Mouse (Mus musculus) right cerebral cortex, adult 2 months (tissue): Measurements from ENCODE around the gene Agpat4.

Experiments
- DNase-seq, 2 experiments: peaks; one replicate each; pipeline ENCODE4 v3.0.0; 2021 to 2022; ENCODE audit warnings: low spot score in 2 of 2

Gene Agpat4

GRCm38 (mm10) chr17:12118561-12118925, at the start of gene Agpat4:
TSS of gene Agpat4 (plus strand) at chr17:12118704.
- DNase-seq = peak; percentile 28 to 40

DNA sequence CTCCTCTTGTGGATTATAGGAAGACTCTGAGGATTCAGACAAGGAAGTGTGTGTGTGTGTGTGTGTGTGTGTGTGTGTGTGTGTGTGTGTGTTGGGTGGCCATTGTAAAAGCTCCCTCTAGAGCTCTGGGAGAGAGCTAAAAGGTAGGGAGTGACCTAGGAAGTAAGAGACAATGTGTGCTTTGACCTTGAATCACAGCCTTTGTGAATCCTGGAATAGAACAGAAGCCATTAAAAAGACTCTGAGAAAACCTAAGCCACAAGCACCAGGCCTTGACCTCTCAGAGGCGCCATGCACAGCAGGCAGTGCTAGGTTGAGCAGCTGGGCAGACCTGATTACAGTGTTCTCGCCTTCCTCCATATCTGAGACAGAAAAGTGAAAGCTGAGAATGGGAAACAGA, 41.7 kb upstream of the Agpat4 start:
- DNase-seq = no peak

DNA sequence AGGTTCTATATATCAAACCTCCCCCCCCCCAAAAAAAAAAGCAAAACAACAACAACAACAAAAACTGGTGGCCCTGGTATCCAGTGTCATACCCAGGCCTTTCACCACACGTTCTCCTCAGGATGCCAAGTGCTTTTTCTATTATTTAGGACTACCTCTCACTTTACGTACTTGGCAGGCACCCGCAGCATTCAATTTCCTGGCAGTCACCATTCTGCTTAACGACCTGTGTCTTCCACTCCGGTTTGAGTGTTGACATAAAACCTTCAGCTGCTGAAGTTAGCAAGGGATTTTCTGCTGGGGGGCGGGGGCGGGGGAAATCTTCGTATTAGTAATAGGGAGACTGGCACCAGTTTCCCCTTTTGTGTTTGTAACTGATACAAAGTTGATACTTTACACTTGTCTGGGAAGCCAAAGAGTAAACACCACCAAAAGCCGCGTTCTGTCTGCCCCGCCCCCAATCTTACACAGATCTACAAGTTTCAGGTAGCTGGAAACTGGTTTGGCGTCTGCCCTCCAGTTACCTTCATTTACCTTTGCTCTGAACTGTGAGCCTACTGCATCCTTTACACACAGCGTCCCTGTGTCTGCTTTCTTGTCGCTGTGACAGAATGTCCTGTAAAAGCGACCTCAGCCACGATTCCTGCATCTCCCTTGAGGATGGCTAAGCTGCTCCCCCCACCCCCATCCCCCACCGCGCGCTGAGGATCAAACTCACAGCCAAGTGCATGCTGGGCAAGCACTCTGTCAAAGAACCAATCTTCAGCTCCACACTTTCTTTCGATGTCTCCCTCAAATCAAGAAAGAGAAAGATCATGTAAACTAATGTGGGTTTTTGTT, 37.6 kb upstream of the Agpat4 start:
- no peak for DNase-seq

DNA sequence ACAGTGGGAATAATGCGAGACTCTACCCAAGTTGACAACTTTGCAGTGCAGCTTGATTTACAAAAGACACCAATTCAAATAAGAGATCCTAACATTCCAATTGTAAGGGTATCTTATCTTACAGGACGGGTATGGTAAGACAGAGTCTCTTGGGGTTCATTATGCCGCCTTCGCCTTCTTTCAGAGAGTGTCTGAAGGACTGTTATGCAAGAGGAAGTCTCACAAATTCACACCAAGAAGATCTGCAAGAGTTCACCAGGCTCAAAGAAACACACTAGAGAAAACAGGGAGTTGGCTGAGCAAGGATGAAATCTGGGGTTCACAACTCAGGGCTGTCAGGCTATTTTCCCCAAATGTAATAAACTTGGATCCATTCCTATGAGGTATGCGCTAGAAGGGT, 36.3 kb upstream of the Agpat4 start:
- no peak for DNase-seq

GRCm38 (mm10) chr17:12090261-12090927, 28.1 kb upstream of the Agpat4 start:
- no peak for DNase-seq

- no peak for DNase-seq
Observed at GRCm38 (mm10) chr17:12092901-12093564, 25.5 kb upstream of the Agpat4 start.

GRCm38 (mm10) chr17:12094016-12094415, 24.5 kb upstream of the Agpat4 start:
- DNase-seq = no peak

- DNase-seq = peak in 1 of 2 experiments; percentile 18
Observed at GRCm38 (mm10) chr17:12094827-12095590, 23.5 kb upstream of the Agpat4 start.

GRCm38 (mm10) chr17:12099415-12099814, 19.1 kb upstream of the Agpat4 start:
- DNase-seq = no peak

DNA sequence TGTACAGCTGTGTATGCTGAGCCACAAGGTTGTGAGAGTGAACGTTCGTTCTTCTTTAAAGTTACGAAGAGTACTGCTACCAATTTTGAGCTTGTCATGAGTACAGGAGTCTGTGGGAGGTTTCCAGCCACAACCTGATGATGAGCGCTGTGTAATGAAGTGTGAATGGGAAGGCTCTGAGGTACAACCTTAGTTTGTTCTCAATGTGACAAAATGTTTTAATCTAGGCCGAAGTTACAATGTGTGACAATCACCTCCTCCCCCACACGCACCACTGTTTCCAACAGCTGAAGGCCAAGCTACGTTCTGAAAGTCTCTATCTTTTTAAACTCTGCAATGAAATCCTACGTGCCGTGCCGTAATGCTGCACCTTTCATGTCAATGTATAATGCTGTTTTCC, 16.2 kb upstream of the Agpat4 start:
- no peak for DNase-seq

GRCm38 (mm10) chr17:12103781-12104180, 14.7 kb upstream of the Agpat4 start:
- DNase-seq = no peak

GRCm38 (mm10) chr17:12104245-12104644, 14.3 kb upstream of the Agpat4 start:
- DNase-seq = no peak

- no peak for DNase-seq
Observed at GRCm38 (mm10) chr17:12104690-12105089, 13.8 kb upstream of the Agpat4 start.

GRCm38 (mm10) chr17:12106255-12106654, 12.2 kb upstream of the Agpat4 start:
- no peak for DNase-seq

- peak; percentile 41 to 50 for DNase-seq
Observed at GRCm38 (mm10) chr17:12113626-12114025, 4.9 kb upstream of the Agpat4 start.

GRCm38 (mm10) chr17:12115086-12115485, 3.4 kb upstream of the Agpat4 start:
- no peak for DNase-seq

DNA sequence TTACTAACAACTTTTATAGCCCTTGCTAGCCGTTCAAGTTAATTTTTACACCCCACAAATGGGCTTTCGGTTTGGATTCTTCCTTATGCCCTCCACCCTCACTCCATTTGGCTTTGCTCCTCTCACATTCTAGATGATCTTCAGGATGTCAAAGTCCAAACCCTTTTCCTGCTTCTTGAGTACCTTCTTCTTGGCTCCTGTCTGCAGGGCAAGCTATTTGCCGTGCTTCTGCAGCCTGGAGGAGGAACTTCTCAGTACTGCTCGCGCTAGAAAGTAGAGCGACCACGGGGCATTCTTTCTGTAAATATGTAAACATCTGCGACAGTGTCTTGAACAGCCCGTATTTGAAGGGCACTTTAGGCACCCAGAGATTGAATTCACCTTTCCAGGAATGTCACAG, 373 bp upstream of the Agpat4 start:
- DNase-seq = no peak

- peak; percentile 79 to 84 for DNase-seq
Observed at GRCm38 (mm10) chr17:12118926-12119641, 580 bp downstream of the Agpat4 start.

DNA sequence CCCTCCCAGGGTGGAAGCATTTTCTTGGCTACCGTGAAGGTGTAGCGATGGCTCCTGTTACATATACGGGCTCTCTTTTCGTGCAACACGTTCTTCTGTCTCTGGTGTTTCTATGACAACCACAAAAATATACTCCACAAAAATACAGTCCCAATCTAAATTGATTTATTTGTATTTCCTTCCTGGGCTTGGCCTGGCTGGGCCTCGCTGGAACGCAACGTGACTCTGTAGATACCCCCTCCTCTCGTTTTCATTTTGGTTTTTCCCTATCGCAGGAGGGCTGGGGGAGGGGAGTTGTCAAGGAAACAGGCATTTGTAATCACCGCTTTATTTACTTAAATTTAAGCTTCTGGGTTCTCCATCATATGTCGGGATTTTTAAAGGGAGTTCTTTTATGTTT, 1.2 kb downstream of the Agpat4 start:
- DNase-seq = peak; percentile 57 to 70

DNA sequence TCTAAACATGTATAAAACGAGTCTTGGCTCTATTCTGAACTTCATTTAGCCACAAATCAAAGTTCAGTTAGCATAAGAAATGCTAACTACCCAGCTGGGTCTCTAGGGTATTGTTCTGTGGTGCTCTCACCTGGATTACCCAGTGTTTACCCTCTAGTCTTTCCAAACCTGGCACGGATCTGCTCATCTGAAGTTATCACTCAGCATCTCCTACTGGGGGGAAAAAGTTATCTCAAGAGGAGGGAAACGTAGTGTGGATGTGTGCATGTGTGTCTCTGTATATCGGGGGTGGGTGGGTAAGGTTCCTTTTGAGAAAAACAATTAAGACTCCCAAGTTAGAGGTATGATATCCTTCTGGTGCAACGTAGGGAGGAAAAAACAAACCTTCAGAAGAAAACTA, 1.8 kb downstream of the Agpat4 start:
- no peak for DNase-seq

DNA sequence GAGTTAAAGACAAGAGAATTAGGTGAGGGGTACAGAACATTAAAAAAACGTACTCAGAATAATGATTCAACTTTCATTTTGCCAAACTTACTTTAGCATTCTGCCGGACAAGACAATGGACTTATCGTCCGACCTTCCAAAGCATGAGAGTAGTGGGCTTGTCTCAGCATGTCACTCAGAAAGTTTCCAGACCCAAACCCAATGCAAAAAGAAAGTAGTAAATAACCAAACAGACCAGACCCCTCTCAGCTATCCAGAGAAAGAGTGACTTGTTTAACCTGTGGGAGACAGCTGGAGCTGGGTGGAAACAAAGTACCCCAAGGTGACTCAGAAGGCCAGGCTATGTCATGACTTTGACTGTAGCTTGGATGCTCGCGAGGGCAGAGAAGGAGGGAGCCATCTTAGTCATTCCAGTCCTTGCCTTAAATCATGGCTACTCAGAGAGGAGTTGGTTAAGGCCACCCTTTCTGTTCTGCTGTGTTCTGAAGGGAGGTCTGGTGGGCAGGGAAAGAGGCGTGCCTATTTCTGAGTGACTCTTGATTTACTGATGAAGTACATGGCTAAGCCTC, 2.8 kb downstream of the Agpat4 start:
- no peak for DNase-seq
